Mouse (Mus musculus) lung, postnatal 0 days (tissue): ENCODE data around the gene Plekhm3.

Source experiments
- CTCF ChIP-seq: IDR thresholded peaks from 2 replicates; pipeline ENCODE4 v1.5.1; 2016; ENCODE audit warnings: antibody characterized with exemption, mild to moderate bottlenecking
- EP300 ChIP-seq: IDR thresholded peaks from 2 replicates; pipeline ENCODE4 v1.6.1; 2016; ENCODE audit warnings: antibody characterized with exemption, mild to moderate bottlenecking, control low read depth

GRCm38 (mm10) chr1:64792521-64793233 lies 163.9 kb downstream of the Plekhm3 start:
- TF ChIP-seq CTCF (no peak), EP300 (no peak)
